Mouse (Mus musculus) CH12F3 (cell line): ENCODE measurements around the gene Ttc7b.

Source experiments
- in situ Hi-C: fragments of 300-500 bp; cut with MboI; formaldehyde crosslinking; loops from 2 replicates; pipeline ENCODE4 v1.14.3; 2020; ENCODE audit warnings: low sequenced_read_pairs

The Ttc7b gene

DNA sequence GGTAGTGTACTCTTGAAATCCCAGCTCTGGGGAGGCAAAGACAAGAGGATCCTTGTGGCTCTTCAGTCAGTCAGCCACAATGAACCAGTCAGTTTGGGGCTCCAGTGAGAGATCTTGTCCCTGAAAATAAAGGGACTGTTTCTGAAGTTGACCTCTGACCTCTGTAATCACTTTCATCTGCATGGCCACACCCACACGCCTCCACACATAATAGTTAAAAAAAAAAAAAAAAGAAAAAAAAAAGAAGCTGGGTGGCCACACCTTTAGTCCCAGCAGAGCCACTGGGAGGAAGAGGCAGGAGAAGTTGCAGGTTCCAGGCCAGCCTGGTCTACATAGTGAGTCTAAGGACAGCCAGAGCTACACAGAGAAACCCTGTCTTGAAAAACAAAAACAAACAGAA is 237.3 kb downstream of the Ttc7b start:
- in situ Hi-C loops: no loop called here

DNA sequence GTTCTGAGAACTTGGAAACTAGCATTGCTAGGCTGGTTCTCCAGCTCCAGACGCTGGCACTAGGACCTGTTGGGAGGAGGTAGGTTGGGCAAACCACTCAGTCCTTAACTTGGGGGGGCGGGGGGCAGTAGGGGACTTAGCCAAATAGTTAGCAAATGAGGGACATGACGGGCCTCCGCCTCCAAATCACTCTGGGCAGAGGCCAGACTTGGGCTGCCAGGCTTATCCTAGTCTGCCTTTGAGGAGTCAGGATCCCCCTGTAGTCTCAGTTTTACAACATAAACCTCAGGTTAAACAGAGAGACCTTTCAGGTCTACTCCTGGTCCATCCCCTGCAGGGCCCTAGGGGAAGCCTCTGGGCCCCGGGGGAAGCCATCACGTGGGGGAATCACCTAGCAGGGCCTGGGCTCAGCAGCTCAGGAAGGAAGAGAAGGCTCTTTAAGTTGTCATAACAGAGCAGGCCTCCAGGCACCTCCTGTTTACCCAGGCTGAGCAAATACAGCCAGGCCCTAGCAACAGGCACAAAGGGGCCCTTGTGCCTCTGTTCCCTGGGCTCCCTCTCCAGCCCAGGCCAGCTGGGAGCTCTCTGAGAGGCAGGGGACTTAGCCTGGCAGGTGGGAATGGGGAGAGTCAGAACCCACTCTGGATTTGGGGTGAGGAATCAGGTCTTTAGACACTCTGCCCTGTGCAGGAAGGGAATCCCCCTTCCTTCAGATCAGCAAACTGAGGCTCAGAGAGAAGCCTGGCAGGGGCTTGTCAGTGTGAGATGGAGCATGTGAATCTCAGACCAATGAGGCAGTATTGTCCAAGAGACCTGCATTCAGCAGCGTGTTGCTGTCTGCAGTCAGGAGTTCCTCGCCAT is 238.4 kb downstream of the Ttc7b start:
- in situ Hi-C loops: no loop called here

DNA sequence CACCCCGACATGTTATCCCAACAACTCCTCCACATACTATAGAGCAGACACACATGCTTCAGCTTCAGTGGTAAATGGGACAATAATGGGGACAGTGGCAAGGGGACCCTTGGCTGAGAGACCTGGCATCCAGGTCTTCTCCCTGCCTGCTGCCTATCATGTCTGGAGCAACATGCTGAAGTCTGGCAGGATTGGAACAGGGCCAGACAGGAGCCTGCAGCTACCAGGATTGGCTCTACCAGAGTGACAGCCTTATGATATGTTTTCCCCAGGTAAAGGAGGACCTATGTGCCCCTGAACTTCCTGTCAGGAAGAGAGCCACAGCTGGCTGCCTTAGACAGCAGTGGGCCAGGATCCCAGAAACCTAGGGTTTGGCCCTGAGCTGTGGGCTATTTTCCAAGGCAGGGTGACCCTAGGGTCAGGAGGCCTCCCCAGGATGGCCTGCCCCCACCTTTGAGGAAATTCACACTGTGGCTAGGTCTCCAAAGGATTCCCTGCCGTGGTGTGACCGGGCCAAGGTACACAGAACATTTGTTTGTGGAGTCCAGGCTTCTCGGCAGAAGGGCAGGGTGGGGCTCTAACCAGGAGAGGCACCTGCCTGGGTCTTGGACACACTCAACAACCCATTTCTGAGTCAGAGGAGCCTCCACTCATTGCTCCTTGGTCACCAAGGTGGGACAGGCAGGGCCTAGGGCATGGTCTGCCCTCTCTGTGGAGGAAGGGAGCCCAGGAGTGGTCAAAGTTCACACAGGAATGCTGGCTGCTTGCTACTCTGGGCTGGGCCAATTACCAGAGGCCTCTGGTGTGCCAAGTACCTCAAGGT is 239.4 kb downstream of the Ttc7b start:
- in situ Hi-C loops: no loop called here

DNA sequence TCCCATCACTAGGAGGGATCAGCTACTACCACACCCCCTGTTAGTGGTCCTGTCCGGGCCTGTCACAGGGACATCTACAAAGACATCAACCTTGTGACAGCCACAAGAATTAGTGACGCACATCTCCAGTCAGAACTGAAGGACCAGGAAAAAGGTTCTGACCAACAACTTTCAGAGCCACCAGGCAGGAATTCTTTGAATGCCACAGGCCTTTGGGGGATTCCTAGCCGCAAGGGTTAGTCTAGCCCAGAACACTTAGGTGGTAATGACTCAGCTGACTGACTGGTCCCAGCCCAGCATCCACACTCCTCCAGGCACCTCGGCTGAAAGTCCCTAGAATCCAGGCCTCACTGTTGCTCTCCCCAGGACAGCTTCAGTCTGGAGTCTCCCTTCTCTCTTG is 240.7 kb downstream of the Ttc7b start:
- in situ Hi-C loops: no loop called here

DNA sequence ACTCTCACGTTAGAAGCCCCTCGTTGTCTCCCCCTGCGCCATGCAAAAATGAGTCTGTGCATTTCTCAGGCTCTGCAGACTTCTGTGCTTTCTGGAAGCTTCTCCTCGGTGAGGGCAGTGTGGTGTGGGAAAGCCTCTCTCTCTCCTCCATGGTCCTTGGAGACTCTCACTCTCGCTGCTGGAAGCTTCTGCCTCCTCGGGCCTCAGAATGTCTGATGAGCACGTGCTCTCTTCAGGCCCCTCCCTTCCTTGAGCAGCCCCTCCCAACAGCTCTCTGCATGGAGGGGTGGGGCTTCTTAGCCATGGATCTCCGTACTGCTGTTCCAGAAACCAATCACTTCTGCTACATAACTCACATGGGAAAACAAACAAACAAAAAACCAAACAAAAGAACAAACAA is 242.3 kb downstream of the Ttc7b start:
- in situ Hi-C loops: no loop called here

DNA sequence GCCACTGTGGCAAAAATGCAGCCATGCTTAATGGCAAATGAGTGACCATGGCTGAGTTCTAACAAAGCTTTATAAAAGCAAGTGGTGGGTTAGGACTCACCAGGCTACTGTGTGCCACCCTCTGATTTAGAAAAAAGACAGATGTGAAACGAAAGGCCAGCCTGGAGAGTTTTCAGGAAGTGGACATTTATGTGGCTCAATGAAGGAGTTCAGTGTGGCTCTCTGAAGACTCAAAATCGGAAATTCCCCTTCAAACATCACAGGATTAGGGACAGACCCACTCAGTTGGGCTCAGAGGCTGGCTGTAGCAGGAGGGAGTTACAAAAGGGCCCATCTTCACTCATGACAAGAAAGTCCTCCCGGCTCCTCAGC is 243.1 kb downstream of the Ttc7b start:
- in situ Hi-C loops: no loop called here

DNA sequence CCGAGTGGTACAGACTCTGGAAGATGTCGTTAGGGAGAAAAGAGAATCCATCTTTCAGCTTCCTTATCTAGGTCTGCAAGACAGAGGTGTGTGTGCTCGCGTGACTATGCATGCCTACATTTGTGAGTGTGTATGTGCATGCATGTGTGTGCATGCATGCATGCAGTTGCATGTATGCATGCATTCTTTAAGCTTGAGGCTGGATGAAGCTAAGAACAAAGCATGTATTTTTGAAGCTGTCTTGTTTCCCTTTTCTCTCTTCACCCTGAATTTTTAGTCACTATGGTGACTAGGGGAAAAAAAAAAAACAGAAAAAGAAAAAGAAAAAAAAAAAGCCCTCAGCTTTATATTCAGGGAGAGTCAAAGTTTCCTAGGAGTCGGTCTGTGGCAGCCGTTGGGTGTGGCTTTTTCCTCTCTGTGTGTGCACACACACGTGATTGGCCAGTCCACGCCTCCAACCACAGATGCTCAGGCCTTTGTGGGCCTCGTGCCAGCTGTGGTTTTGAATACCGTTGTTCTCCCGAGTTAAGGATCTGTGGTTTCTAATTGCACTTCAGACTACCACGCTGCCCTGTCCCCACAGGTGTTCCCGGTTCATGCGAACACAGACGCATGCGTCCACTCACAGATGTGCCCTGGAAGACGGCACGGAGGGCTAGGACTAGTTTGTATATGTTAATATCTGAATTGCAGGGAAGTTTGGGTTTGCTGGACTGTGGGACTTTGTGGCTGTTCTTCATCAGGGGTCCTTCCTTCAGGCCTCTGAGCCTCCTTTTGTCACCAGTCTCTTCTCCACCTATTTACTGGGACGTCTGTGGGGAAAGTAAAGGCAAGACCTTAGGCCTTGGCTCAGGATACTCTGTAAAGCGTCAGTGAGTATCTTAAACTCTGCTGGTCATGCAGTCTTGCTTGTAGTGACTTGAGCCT is 243.8 kb downstream of the Ttc7b start:
- in situ Hi-C loops: no loop called here

DNA sequence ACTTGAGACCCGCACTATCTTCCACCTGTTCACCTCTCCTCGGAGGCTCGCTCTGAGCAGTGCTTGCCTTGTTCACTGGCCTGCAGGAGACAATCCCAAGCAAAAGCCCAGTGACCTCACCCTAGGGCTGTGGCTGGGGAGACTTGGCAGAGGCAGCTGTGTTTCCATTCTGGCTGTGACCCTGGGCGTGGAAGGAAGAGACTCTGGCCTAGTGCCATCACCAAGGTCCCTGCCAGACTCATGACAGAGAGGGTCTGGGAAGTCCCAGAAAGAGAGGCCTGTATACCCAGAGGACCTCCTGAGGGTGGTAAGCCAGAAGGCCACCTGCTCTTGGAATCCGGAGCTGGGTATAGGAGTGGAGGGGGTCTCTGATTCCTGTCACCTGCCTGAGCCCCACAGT is 244.8 kb downstream of the Ttc7b start:
- in situ Hi-C loops: no loop called here

DNA sequence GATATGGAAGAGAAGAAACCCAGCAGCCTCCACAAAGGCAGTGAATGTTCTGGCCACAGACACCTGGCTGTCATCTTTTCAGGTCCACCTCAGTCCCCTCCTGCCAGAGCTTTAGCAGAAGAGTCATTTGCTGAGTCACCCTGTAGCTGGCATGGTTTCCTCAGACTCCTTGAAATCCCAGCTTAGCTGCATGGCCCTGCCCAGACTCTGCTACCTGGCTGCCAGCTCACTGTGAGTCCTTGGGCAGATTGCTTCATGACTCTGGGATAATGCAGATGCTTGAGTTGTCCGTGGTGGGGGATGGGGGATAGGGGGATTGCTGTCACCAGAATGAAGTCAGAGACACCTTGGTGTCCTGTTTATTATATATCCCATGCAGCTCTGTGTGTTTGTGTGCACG is 247.6 kb downstream of the Ttc7b start:
- in situ Hi-C loops: no loop called here

DNA sequence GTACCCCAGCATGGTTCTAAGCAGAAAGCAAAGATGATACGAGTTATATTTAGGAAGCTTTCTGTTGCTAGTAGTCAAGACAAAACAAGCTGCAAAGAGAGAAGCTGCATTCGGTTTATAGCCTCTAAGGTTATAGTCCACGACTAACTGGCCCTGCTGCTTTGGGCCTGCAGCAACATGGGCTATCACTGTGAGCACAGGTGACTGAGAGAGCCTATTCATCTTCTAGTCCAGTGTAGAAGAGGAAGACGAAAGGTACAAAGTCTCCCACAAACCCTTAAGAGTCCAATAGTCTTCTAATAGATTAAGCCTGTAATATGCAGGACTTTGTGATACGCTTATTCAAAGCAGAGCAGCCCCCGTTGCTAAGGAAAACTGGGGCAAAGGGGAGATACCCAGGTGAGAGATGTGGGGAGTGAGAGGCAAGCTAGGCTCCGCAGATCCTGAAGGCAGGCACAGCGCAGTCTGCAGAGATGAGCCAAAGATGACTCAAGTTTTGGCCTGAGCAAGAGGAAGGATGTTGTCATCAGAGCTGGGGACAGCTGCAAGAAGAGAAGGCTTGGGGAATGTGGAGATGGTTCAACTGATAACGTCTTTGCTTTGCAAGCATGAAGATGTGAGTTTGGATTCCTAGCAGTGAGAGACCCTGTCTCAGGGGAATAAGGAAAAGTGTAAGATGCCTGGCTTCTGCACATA is 250.5 kb downstream of the Ttc7b start:
- in situ Hi-C loops: no loop called here

DNA sequence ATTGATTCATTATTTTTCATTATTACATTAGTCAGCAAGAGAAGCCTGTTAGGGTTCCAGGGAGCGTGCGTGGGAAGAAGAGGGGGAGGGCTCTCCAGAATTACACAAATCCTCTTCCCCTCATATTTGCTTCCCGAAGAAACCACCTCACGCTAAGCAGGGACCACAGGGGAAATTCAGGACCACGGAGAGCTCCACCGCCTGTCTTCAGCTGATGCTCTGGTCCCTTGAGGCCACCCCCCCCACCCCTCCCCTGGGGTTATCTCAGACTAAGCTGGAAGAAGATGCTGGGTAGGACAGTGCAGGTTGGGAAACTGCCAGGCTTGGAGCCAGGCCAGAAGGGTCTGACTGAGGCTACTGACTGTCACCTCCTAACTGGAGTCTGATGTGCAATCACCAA is 252.6 kb downstream of the Ttc7b start:
- in situ Hi-C loops: no loop called here

DNA sequence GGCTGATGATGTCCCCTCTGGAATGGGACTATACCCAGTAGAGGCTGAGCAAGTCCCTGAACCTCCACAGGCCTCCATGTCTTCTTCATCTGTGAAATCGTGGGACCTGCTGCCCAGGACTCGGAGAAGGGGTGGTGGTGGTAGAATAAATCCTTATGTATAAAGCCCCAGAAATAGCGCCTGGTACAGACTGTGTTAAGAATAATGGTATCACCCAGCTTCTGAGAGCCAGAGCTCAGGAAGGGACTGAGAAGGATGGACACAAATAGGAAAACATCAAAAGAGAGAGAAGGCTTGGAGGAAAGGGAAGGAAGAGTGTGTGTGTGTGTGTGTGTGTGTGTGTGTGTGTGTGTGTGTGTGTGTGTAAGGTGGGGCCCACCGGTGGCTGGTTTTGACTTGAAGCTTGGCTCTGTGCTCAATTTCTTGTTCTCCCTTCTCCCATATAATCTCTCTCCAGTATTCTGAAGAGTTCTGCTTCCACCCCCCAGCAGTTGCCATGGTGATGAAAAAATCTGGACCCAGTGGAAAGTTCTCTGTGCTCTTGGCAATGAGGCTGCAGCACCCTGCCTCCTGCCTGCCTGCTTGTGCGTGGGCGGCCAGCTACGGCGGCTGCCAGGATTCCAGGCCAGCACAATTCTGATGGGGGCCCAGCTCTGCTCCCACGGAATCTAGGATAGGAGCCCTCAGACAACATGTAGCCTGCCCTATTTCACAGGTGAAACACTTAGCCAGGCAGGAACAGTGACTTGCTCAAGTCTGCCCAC is 254.9 kb downstream of the Ttc7b start:
- in situ Hi-C loops: no loop called here

DNA sequence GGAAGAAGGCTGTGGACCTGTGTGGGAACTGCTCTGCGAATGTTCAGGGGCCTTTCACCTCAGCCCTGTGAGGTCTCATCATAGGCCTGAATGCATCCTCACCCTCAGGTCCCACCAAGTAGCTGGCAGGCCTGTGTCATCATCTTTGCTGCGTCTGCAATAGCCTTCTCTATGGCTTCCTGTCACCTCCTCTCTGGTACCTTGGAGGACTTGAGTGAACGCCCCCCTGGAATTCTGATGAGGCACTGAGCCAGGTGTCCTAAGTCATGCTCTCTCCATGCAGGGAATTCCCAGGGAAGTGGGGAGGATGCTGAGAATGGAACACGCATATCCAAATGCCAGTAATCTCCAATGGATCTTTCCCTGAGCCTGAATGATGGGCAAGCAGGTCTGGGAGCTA is 255.7 kb downstream of the Ttc7b start:
- in situ Hi-C loops: no loop called here

DNA sequence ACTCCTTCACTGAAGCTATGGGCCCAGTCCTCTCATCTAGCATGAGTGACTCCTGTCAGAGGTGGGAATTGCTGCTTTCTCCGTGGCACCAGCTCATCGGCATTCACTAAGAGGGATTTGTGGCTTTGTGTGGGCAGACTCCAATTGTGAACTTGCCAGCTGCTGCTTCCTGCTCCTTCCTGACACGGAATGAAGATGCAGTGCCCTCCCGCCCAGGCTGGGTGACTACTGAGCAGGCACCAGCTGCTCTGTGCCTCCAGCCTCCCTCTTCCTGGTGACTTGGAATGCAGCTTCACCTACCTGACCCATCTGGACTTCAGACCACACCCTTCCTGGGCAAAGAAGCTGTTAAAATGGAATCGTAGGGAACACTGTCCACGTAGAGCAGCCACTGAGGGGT is 257.8 kb downstream of the Ttc7b start:
- in situ Hi-C loops: no loop called here

DNA sequence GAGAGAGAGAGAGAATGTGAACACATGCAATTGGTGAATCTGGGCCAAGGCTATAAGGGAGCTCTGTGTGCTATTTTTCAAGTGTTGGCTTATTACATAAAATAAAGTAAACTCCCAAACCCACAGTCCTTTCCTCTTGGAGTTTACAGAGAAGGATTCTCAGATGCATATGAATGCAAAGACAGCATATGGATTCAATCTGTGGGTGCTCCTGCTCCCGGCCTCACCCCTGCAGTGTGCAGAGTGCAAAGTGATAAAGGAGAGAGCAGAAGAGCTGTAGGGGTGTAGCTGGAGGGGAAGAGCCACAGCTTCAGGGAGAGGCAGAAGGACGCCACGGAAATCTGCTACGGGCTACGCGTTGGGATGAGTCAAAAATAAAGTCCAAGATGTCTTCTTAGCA is 258.9 kb downstream of the Ttc7b start:
- in situ Hi-C loops: no loop called here

DNA sequence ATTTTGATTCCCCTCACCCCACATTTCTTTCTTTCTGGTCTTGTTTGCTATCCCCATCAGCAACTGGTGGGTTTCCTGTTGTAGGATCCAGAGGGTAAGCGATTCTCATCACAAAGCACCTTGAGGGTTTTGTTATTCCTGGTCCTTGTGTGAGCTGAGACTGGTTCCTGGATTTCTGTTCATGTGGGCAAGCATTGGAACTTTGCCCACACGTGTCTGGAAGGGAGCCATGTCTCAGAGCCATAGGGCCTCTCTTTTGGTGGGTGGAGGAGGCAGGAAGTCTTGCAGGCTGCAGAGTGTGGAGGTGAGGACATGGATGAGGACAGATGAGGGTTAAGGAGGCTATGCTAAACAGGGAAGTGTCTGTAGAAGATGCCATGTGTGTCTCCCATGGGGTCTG is 260.5 kb downstream of the Ttc7b start:
- in situ Hi-C loops: no loop called here

DNA sequence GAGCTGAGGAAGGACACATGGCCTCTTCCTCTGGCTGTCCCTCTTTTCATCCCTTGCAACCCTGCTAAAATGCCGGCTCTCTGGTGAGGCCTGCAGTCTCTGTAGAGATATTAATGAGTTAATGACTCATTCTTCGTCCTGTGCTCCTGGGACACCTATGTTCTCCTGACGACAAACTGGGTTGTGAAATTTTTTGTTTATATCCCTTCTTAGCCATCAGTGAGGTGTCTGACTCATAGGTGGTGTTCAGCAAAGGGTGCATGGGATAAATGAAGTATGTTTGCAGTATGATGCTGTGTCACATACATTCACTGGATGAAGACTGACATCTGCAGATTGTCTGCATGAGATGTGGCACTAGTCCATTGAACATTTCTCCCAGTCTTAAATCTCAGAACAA is 262.8 kb downstream of the Ttc7b start:
- in situ Hi-C loops: no loop called here

DNA sequence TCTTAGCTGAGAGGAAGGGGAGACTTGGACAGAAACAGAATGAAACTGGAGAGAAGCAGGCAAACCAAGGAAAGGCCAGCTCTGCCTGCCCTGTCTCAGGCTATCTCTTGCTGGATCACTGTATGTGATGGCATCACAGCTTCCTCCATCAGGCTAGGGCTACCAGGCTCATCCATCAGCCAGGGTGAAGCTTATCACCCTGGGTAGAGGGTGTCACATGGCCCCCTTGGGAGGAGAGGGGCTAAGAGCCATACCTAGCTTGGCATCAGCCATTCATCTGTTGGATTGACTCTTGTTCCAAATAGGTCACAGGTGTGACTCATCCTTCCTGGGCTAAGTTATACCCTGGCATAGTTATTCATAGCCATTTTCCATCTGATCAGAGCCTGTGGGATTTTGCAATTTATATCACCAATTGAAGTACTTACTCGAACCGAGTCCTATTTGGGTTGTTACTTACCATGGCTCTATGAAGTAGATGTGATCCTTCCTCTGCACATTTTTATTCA is 265.1 kb downstream of the Ttc7b start:
- in situ Hi-C loops: no loop called here

DNA sequence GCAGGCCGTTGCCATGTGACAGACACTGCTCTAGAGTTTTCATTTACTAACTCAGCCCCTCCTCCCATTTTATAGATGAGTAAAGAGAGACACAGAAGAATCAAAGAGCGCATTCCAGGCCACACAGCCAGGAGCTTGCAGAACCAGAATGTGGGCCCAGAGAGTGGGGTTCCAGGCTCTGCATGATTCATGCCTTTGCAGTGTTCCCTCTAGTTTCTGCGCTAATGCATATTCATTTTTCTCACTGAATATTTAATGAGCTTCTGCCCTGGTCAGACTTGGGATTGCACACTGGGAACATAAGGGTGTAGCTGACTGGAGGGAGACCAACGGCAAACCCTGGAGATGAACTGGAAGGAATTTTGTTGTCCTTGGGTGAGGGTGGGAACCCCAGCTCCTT is 266.2 kb downstream of the Ttc7b start:
- in situ Hi-C loops: no loop called here
